Mouse (Mus musculus) left cerebral cortex, adult 18-20 months (tissue): ENCODE data around the gene Slc25a41. TPM values are rescaled to one million over a fixed set of nuclear protein-coding genes. Genes with fewer than 3 reads are reported as not detected.
"Not testable (repeated sequence)": the region's sequence is repeated elsewhere in the genome, so short reads cannot be mapped to it uniquely, and the experiment has no call there.

Experiments used
- DNase-seq, 2 experiments: peaks; one replicate each; pipeline ENCODE4 v3.0.0; 2021 to 2022; ENCODE audit warnings: low spot score in 2 of 2, mixed read lengths in 1 of 2
- long read RNA-seq, 2 experiments: library from polyadenylated mRNA; stranded (forward); transcript quantifications; one replicate each; pipeline ENCODE4 v2.0.0; 2021
- total RNA-seq, 2 experiments: library from RNA; stranded (reverse); gene quantifications; 2 replicates each; pipeline ENCODE4 v1.2.3; 2021

Gene Slc25a41
- total RNA-seq, result under 1 TPM in 1 of 2 experiments, not detected in 1; 0.40 TPM
- long read RNA-seq, experiment 1, result 0 reads
- long read RNA-seq, experiment 2, result 0 reads

- DNase-seq, result no peak
These were observed at the start of gene Slc25a41 for GRCm38 (mm10) chr17:57041554-57041953. TSS of gene Slc25a41 (minus strand) at chr17:57041654.

GRCm38 (mm10) chr17:57087049-57087832, 45.8 kb upstream of the Slc25a41 start, which contains the start of gene Tubb4a:
TSS of gene Tubb4a (minus strand) at chr17:57087782.
- peak; percentile 89 to 90 for DNase-seq

GRCm38 (mm10) chr17:57085970-57086757, 44.7 kb upstream of the Slc25a41 start:
- DNase-seq, result no peak

- no peak for DNase-seq
These were observed 41.0 kb upstream of the Slc25a41 start for GRCm38 (mm10) chr17:57082481-57082880.

- DNase-seq, result no peak
These were observed 39.9 kb upstream of the Slc25a41 start for GRCm38 (mm10) chr17:57081234-57081842.

- DNase-seq, result no peak
These were observed 38.5 kb upstream of the Slc25a41 start for GRCm38 (mm10) chr17:57079919-57080318.

GRCm38 (mm10) chr17:57078336-57078735, 36.9 kb upstream of the Slc25a41 start, which contains the start of gene Dennd1c:
TSS of gene Dennd1c (minus strand) at chr17:57078514.
- DNase-seq, result no peak

GRCm38 (mm10) chr17:57076916-57077315, 35.5 kb upstream of the Slc25a41 start:
- no peak for DNase-seq

- no peak for DNase-seq
These were observed 29.2 kb upstream of the Slc25a41 start for GRCm38 (mm10) chr17:57070699-57071098.

- DNase-seq, result no peak
These were observed 28.8 kb upstream of the Slc25a41 start for GRCm38 (mm10) chr17:57070272-57070671.

GRCm38 (mm10) chr17:57066908-57067307, 25.5 kb upstream of the Slc25a41 start:
- no peak for DNase-seq

- DNase-seq, result no peak
These were observed 21.6 kb upstream of the Slc25a41 start for GRCm38 (mm10) chr17:57063031-57063430.

- DNase-seq, result no peak
These were observed 21.1 kb upstream of the Slc25a41 start for GRCm38 (mm10) chr17:57062548-57062947.

- no peak for DNase-seq
These were observed 20.6 kb upstream of the Slc25a41 start for GRCm38 (mm10) chr17:57062011-57062521.

- DNase-seq, result no peak
These were observed 19.6 kb upstream of the Slc25a41 start for GRCm38 (mm10) chr17:57061069-57061468.

GRCm38 (mm10) chr17:57060231-57060801, 18.9 kb upstream of the Slc25a41 start:
- peak; percentile 92 to 96 for DNase-seq

- DNase-seq, result peak; percentile 63 to 74
These were observed 18.1 kb upstream of the Slc25a41 start, which contains the start of gene Slc25a23 for GRCm38 (mm10) chr17:57059486-57059977. TSS of gene Slc25a23 (minus strand) at chr17:57059863.

- DNase-seq, result peak; percentile 24 to 29
These were observed 17.5 kb upstream of the Slc25a41 start, which contains the start of gene Crb3 for GRCm38 (mm10) chr17:57058891-57059485. TSS of gene Crb3 (plus strand) at chr17:57059105.

GRCm38 (mm10) chr17:57056246-57056645, 14.8 kb upstream of the Slc25a41 start:
- no peak for DNase-seq

- not testable (repeated sequence) for DNase-seq
These were observed 10.2 kb upstream of the Slc25a41 start for GRCm38 (mm10) chr17:57051679-57052078.
